Mouse (Mus musculus) MEL (cell line): ENCODE measurements around the gene Ndufv1. TPM values are rescaled to one million over a fixed set of nuclear protein-coding genes. Genes with fewer than 3 reads are reported as not detected.

Experiments
- DNase-seq: peaks from one replicate; pipeline ENCODE4 v3.0.0; 2011; ENCODE audit warnings: low read depth, low spot score
- H3K27ac ChIP-seq: 2 replicates; pipeline ENCODE4 v1.5.1; 2012; ENCODE audit warnings: low read depth, mild to moderate bottlenecking, control low read depth, low read length, moderate library complexity; ENCODE audit not compliant: control insufficient read depth
- H3K27me3 ChIP-seq, 2 experiments: fragments of 150-350 bp in 1 of 2; sonication (generic) in 1 of 2; 2 replicates each; pipeline ENCODE4 v1.6.1; 2012; ENCODE audit warnings: low read length in 2 of 2, mild to moderate bottlenecking in 2 of 2, improper control_type of control experiment in 1 of 2, moderate library complexity in 1 of 2; ENCODE audit not compliant: insufficient read depth in 2 of 2, control insufficient read depth in 1 of 2
- H3K36me3 ChIP-seq, 2 experiments: 2 replicates each; pipeline ENCODE4 v1.6.1; 2012 to 2014; ENCODE audit warnings: low read length in 2 of 2, improper control_type of control experiment in 1 of 2, inconsistent platforms in 1 of 2, mild to moderate bottlenecking in 1 of 2; ENCODE audit not compliant: insufficient read depth in 2 of 2, control insufficient read depth in 1 of 2
- H3K4me1 ChIP-seq, 2 experiments: fragments of 150-350 bp in 1 of 2; sonication (generic) in 1 of 2; 2 replicates each; pipeline ENCODE4 v1.6.1; 2012; ENCODE audit warnings: low read length in 2 of 2, improper control_type of control experiment in 1 of 2, mild to moderate bottlenecking in 1 of 2; ENCODE audit not compliant: insufficient read depth in 2 of 2, control insufficient read depth in 1 of 2
- H3K4me3 ChIP-seq, 2 experiments: fragments of 150-350 bp in 1 of 2; sonication (generic) in 1 of 2; 2 replicates each; pipeline ENCODE4 v1.5.1; 2012; ENCODE audit warnings: low read depth in 2 of 2, low read length in 2 of 2, mild to moderate bottlenecking in 2 of 2, moderate library complexity in 2 of 2, control low read depth in 1 of 2, improper control_type of control experiment in 1 of 2; ENCODE audit not compliant: control insufficient read depth in 1 of 2, insufficient read depth in 1 of 2
- H3K79me2 ChIP-seq: 2 replicates; pipeline ENCODE4 v1.6.1; 2012; ENCODE audit warnings: mild to moderate bottlenecking, low read length, moderate library complexity; ENCODE audit not compliant: control insufficient read depth, poor library complexity, insufficient read depth
- H3K9ac ChIP-seq: 2 replicates; pipeline ENCODE4 v1.6.1; 2012; ENCODE audit warnings: low read depth, mild to moderate bottlenecking, control low read depth, low read length, moderate library complexity; ENCODE audit not compliant: control insufficient read depth, poor library complexity, severe bottlenecking
- H3K9me3 ChIP-seq: fragments of 150-350 bp; sonication (generic); replicated peaks from 2 replicates; pipeline ENCODE4 v1.6.1; 2012; ENCODE audit warnings: mild to moderate bottlenecking, low read length, improper control_type of control experiment, moderate library complexity; ENCODE audit not compliant: insufficient read depth
- BHLHE40 ChIP-seq: IDR thresholded peaks from 2 replicates; pipeline ENCODE4 v1.6.1; 2012; ENCODE audit warnings: low read depth, mild to moderate bottlenecking, inconsistent platforms, low read length, improper control_type of control experiment, borderline replicate concordance
- CHD1 ChIP-seq: IDR thresholded peaks from 2 replicates; pipeline ENCODE4 v1.6.1; 2012; ENCODE audit warnings: low read depth, mild to moderate bottlenecking, inconsistent platforms, low read length, improper control_type of control experiment
- CHD2 ChIP-seq: IDR thresholded peaks from 2 replicates; pipeline ENCODE4 v1.6.1; 2011; ENCODE audit warnings: low read length, improper control_type of control experiment
- CTCF ChIP-seq, 3 experiments: IDR thresholded peaks in 2 of 3; conservative IDR thresholded peaks in 1 of 3; 2 replicates each; pipeline ENCODE4 v1.5.1; 2011 to 2012; ENCODE audit warnings: low read length in 3 of 3, low read depth in 2 of 3, mild to moderate bottlenecking in 2 of 3, improper control_type of control experiment in 1 of 3, inconsistent platforms in 1 of 3, mixed read lengths in 1 of 3, moderate library complexity in 1 of 3; ENCODE audit not compliant: control insufficient read depth in 1 of 3, insufficient read depth in 1 of 3, poor library complexity in 1 of 3, severe bottlenecking in 1 of 3
- E2F4 ChIP-seq: IDR thresholded peaks from 2 replicates; pipeline ENCODE4 v1.6.1; 2011; ENCODE audit warnings: low read depth, low read length, improper control_type of control experiment, borderline replicate concordance
- ELF1 ChIP-seq: IDR thresholded peaks from 2 replicates; pipeline ENCODE4 v1.6.1; 2014; ENCODE audit warnings: low read depth, mild to moderate bottlenecking, inconsistent platforms, low read length, improper control_type of control experiment, moderate library complexity
- ETS1 ChIP-seq: IDR thresholded peaks from 2 replicates; pipeline ENCODE4 v1.6.1; 2012; ENCODE audit warnings: low read depth, mild to moderate bottlenecking, inconsistent platforms, low read length, improper control_type of control experiment, moderate library complexity
- GABPA ChIP-seq: IDR thresholded peaks from 2 replicates; pipeline ENCODE4 v1.6.1; 2012; ENCODE audit warnings: low read depth, mild to moderate bottlenecking, inconsistent platforms, low read length, improper control_type of control experiment, moderate library complexity
- GATA1 ChIP-seq: IDR thresholded peaks from 2 replicates; pipeline ENCODE4 v1.6.1; 2011; ENCODE audit warnings: low read depth, low read length, improper control_type of control experiment
- HCFC1 ChIP-seq: IDR thresholded peaks from 2 replicates; pipeline ENCODE4 v1.6.1; 2012; ENCODE audit warnings: low read depth, mild to moderate bottlenecking, inconsistent platforms, low read length, improper control_type of control experiment, moderate library complexity
- JUND ChIP-seq: IDR thresholded peaks from 2 replicates; pipeline ENCODE4 v1.6.1; 2011; ENCODE audit warnings: low read depth, mild to moderate bottlenecking, improper control_type of control experiment, low read length
- KAT2A ChIP-seq: conservative IDR thresholded peaks from 2 replicates; pipeline ENCODE4 v1.6.1; 2012; ENCODE audit warnings: low read depth, low read length, improper control_type of control experiment, inconsistent platforms
- MAFK ChIP-seq: IDR thresholded peaks from 2 replicates; pipeline ENCODE4 v1.6.1; 2011; ENCODE audit warnings: low read depth, mild to moderate bottlenecking, low read length, improper control_type of control experiment, borderline replicate concordance
- MAX ChIP-seq: IDR thresholded peaks from 2 replicates; pipeline ENCODE4 v1.6.1; 2011; ENCODE audit warnings: low read length, improper control_type of control experiment
- MAZ ChIP-seq: IDR thresholded peaks from 2 replicates; pipeline ENCODE4 v1.6.1; 2012; ENCODE audit warnings: low read depth, mild to moderate bottlenecking, inconsistent platforms, low read length, improper control_type of control experiment
- MEF2A ChIP-seq: IDR thresholded peaks from 2 replicates; pipeline ENCODE4 v1.6.1; 2014; ENCODE audit warnings: low read depth, mild to moderate bottlenecking, inconsistent platforms, low read length, improper control_type of control experiment; ENCODE audit not compliant: poor library complexity, insufficient replicate concordance, severe bottlenecking; ENCODE audit errors: extremely low read depth
- MYB ChIP-seq: IDR thresholded peaks from 2 replicates; pipeline ENCODE4 v1.6.1; 2011; ENCODE audit warnings: mild to moderate bottlenecking, low read depth, low read length, improper control_type of control experiment
- MYC ChIP-seq: IDR thresholded peaks from 2 replicates; pipeline ENCODE4 v1.6.1; 2011; ENCODE audit warnings: low read depth, mild to moderate bottlenecking, low read length, improper control_type of control experiment, moderate library complexity
- NELFE ChIP-seq: IDR thresholded peaks from 2 replicates; pipeline ENCODE4 v1.6.1; 2011; ENCODE audit warnings: low read depth, low read length, improper control_type of control experiment
- POLR2A ChIP-seq, 2 experiments: IDR thresholded peaks; 2 replicates each; pipeline ENCODE4 v1.6.1; 2011 to 2012; ENCODE audit warnings: low read length in 2 of 2, mild to moderate bottlenecking in 2 of 2, control low read depth in 1 of 2, improper control_type of control experiment in 1 of 2, low read depth in 1 of 2, moderate library complexity in 1 of 2; ENCODE audit not compliant: control insufficient read depth in 1 of 2, insufficient read depth in 1 of 2, poor library complexity in 1 of 2
- POLR2AphosphoS2 ChIP-seq: IDR thresholded peaks from 2 replicates; pipeline ENCODE4 v1.6.1; 2011; ENCODE audit warnings: low read length, improper control_type of control experiment
- POLR2AphosphoS5 ChIP-seq: IDR thresholded peaks from 2 replicates; pipeline ENCODE4 v1.6.1; 2012; ENCODE audit warnings: low read depth, borderline replicate concordance, mild to moderate bottlenecking, inconsistent platforms, low read length, moderate library complexity, mixed read lengths
- RAD21 ChIP-seq: IDR thresholded peaks from 2 replicates; pipeline ENCODE4 v1.6.1; 2011; ENCODE audit warnings: mild to moderate bottlenecking, low read depth, low read length, improper control_type of control experiment
- RCOR1 ChIP-seq: IDR thresholded peaks from 2 replicates; pipeline ENCODE4 v1.6.1; 2012; ENCODE audit warnings: low read depth, mild to moderate bottlenecking, inconsistent platforms, low read length, improper control_type of control experiment
- SIN3A ChIP-seq: IDR thresholded peaks from 2 replicates; pipeline ENCODE4 v1.6.1; 2012; ENCODE audit warnings: low read length, improper control_type of control experiment, inconsistent platforms
- SMC3 ChIP-seq: IDR thresholded peaks from 2 replicates; pipeline ENCODE4 v1.6.1; 2011; ENCODE audit warnings: low read depth, low read length, improper control_type of control experiment
- TAL1 ChIP-seq: IDR thresholded peaks from 2 replicates; pipeline ENCODE4 v1.6.1; 2012; ENCODE audit warnings: mild to moderate bottlenecking, inconsistent platforms, low read length, moderate library complexity, mixed read lengths
- TBP ChIP-seq: IDR thresholded peaks from 2 replicates; pipeline ENCODE4 v1.8.0; 2011; ENCODE audit warnings: low read depth, low read length, improper control_type of control experiment
- TCF12 ChIP-seq: IDR thresholded peaks from 2 replicates; pipeline ENCODE4 v1.6.1; 2014; ENCODE audit warnings: low read depth, mild to moderate bottlenecking, inconsistent platforms, low read length, improper control_type of control experiment, moderate library complexity
- UBTF ChIP-seq: IDR thresholded peaks from 2 replicates; pipeline ENCODE4 v1.6.1; 2012; ENCODE audit warnings: low read depth, mild to moderate bottlenecking, inconsistent platforms, low read length, improper control_type of control experiment, moderate library complexity, borderline replicate concordance; ENCODE audit not compliant: insufficient read depth
- USF1 ChIP-seq: IDR thresholded peaks from 2 replicates; pipeline ENCODE4 v1.6.1; 2014; ENCODE audit warnings: low read depth, mild to moderate bottlenecking, inconsistent platforms, low read length, improper control_type of control experiment, moderate library complexity
- USF2 ChIP-seq, 2 experiments: IDR thresholded peaks; 2 replicates each; pipeline ENCODE4 v1.6.1; 2011 to 2012; ENCODE audit warnings: improper control_type of control experiment in 2 of 2, low read length in 2 of 2, borderline replicate concordance in 1 of 2, inconsistent platforms in 1 of 2, low read depth in 1 of 2, mild to moderate bottlenecking in 1 of 2; ENCODE audit not compliant: insufficient read depth in 1 of 2
- ZC3H11A ChIP-seq: IDR thresholded peaks from 2 replicates; pipeline ENCODE4 v1.6.1; 2012; ENCODE audit warnings: low read depth, mild to moderate bottlenecking, inconsistent platforms, low read length, improper control_type of control experiment
- ZKSCAN1 ChIP-seq: IDR thresholded peaks from 2 replicates; pipeline ENCODE4 v1.6.1; 2012; ENCODE audit warnings: low read depth, mild to moderate bottlenecking, inconsistent platforms, low read length, improper control_type of control experiment, moderate library complexity
- ZMIZ1 ChIP-seq: IDR thresholded peaks from 2 replicates; pipeline ENCODE4 v1.6.1; 2012; ENCODE audit warnings: low read depth, mild to moderate bottlenecking, inconsistent platforms, low read length, improper control_type of control experiment, moderate library complexity
- ZNF384 ChIP-seq: IDR thresholded peaks from 2 replicates; pipeline ENCODE4 v1.6.1; 2012; ENCODE audit warnings: low read depth, mild to moderate bottlenecking, inconsistent platforms, low read length, improper control_type of control experiment
- polyA plus RNA-seq, 2 experiments: library from polyadenylated mRNA; stranded (reverse) in 1 of 2; unstranded in 1 of 2; fragments of >175 nt in 1 of 2; fragments of >200 nt in 1 of 2; gene quantifications; 2 replicates each; pipeline versions ENCODE4 v1.2.1 to v1.2.4; 2012; ENCODE audit warnings: low replicate concordance in 2 of 2, low read depth in 1 of 2; ENCODE audit not compliant: insufficient read length in 2 of 2, insufficient read depth in 1 of 2, missing spikeins in 1 of 2
- total RNA-seq: library from RNA; depleted of rRNA; stranded (reverse); fragments of 300-350 nt; gene quantifications from 2 replicates; pipeline ENCODE4 v1.2.3, GENCODE M21; 2012; rRNA removed

Ndufv1 gene
- total RNA-seq, result 235 and 267 TPM in 2 replicates
- 100 to 1,000 TPM in 1 of 2 experiments, not detected in 1; 218 TPM for polyA plus RNA-seq

GRCm38 (mm10) chr19:4012432-4013022 is at the start of gene Ndufv1:
TSS of gene Ndufv1 (minus strand) at chr19:4012806.
- peaks cover 0 to 7% of the 10 kb centered on the region in 2 experiments; a peak in 2 of 4 replicates for H3K4me1 ChIP-seq
- TF ChIP-seq TAL1, result no peak
- no peak for TF ChIP-seq ZKSCAN1
- TF ChIP-seq KAT2A, result peak; percentile 94
- TF ChIP-seq CTCF (IDR thresholded peaks at IDR 0.05 in 2 of 3, conservative IDR thresholded peaks at IDR 0.05 in 1 of 3; ENCODE audit: control insufficient read depth in 1 of 3, insufficient read depth in 1 of 3, low read depth in 2 of 3, low read length in 3 of 3, poor library complexity in 1 of 3, severe bottlenecking in 1 of 3), result peak; percentile 70 to 91 (median 73)
- TF ChIP-seq E2F4, result peak; percentile 62; the same call in 1 of the 2 replicates
- no peak for TF ChIP-seq ETS1
- TF ChIP-seq ZNF384, result no peak
- no peak; the same call in 1 of the 2 replicates for TF ChIP-seq ZMIZ1
- TF ChIP-seq JUND, result no peak
- TF ChIP-seq TCF12, result no peak
- peak; percentile 74 to 92 for TF ChIP-seq POLR2A (IDR thresholded peaks at IDR 0.05; ENCODE audit: control insufficient read depth in 1 of 2, insufficient read depth in 1 of 2, low read depth in 1 of 2, low read length in 2 of 2, poor library complexity in 1 of 2)
- peak; percentile 18; the same call in 1 of the 2 replicates for TF ChIP-seq BHLHE40
- no peak for TF ChIP-seq CHD1
- no peak for TF ChIP-seq MYC
- peak; percentile 93 for TF ChIP-seq ELF1
- TF ChIP-seq POLR2AphosphoS5, result no peak
- peak; percentile 56 for TF ChIP-seq RAD21
- peak; percentile 61 for TF ChIP-seq USF1
- TF ChIP-seq USF2 (IDR thresholded peaks at IDR 0.05; ENCODE audit: borderline replicate concordance in 1 of 2, insufficient read depth in 1 of 2, low read depth in 1 of 2, low read length in 2 of 2), result no peak
- no peak for TF ChIP-seq ZC3H11A
- no peak for TF ChIP-seq CHD2
- no peak for TF ChIP-seq MAFK
- peak; percentile 21; the same call in 1 of the 2 replicates for TF ChIP-seq MAZ
- no peak for TF ChIP-seq UBTF
- TF ChIP-seq SIN3A, result peak; percentile 96
- peak; percentile 66; the same call in 1 of the 2 replicates for TF ChIP-seq TBP
- peak; percentile 77 for TF ChIP-seq POLR2AphosphoS2
- TF ChIP-seq MEF2A, result no peak
- TF ChIP-seq HCFC1, result peak; percentile 97
- TF ChIP-seq RCOR1, result no peak
- TF ChIP-seq MYB, result no peak
- TF ChIP-seq GATA1, result no peak
- peak; percentile 84 for TF ChIP-seq NELFE
- no peak for TF ChIP-seq GABPA
- TF ChIP-seq SMC3, result peak; percentile 63
- TF ChIP-seq MAX, result peak; percentile 82

More at GRCm38 (mm10) chr19:4012432-4013022, at the start of gene Ndufv1:
- Histone ChIP-seq H3K79me2 (peaks cover 10% of the 10 kb centered on the region), H3K9ac (peak within 1 kb of the TSS; percentile 78), H3K4me3 (peak within 1 kb of the TSS; percentile 77 to 88), H3K9me3 (no peaks in the 10 kb centered on the region), H3K27ac (peak within 1 kb of the TSS; percentile 49), H3K36me3 (peaks cover 0 to 8% of the 10 kb centered on the region in 2 experiments; a peak in 2 of 4 replicates), H3K27me3 (no peaks in the 10 kb centered on the region)
- peak; percentile 99 for DNase-seq
